Mouse (Mus musculus) MN1 (cell line): ENCODE data around the gene Susd1.

Experiments used
- DNase-seq: peaks from one replicate; pipeline ENCODE4 v3.0.0-alpha.2; 2016; ENCODE audit warnings: low spot score

Susd1 gene

DNA sequence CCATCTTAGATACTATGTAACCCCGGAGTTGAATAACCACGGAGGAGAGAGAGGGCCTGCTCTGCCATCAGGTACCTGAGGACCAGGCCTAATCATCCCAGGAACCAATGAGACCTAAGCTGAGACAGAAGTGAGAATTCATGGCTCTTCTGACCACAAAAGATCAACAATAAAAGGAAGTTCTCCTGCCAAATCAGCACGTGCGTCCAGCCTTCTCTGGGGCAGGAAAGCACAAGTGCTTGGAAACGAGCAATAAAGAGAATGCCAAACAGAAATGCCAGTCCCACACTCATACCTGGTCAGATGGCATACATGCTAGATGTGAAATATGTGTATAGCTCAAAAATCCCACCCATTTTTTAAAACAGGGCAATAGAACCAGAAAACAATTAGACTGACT, 58.6 kb downstream of the Susd1 start:
- no peak for DNase-seq

GRCm38 (mm10) chr4:59378631-59379030, 59.8 kb downstream of the Susd1 start:
- no peak for DNase-seq

DNA sequence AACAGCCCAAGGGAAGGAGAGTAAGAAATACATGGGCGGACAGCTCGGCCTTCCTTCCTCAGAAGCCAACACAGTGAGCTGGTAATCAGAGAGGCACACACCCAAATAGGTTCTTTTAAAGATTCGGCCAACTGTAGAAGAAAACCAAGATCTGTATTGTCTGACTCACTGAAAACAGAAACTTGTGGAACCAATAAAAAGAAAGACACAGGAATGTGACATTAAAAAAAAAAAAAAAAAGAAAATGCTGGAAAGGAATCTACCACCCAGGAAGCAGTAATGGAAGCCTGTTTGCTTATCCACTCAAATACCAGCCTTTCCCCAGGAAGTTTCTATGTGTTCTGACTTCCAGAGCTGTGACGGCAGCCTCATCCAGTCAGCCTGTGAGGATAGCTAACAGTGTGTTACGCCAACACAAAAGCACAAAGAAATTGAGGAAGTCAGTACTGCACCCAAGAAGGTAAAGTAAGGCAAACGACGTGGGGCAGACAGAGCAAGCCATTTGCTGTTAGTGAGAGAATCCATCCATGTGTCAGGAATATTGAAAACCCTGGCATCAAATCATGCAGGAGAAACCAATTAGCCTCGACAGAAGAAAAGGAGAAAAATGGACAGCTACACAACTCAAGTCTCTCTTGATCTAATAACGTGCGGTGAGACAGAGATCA, 64.0 kb downstream of the Susd1 start:
- no peak for DNase-seq

GRCm38 (mm10) chr4:59372546-59373157, 65.8 kb downstream of the Susd1 start:
- DNase-seq: peak; percentile 22

GRCm38 (mm10) chr4:59371910-59372309, 66.5 kb downstream of the Susd1 start:
- DNase-seq: no peak

- no peak for DNase-seq
Observed at GRCm38 (mm10) chr4:59369941-59370340, 68.5 kb downstream of the Susd1 start.

DNA sequence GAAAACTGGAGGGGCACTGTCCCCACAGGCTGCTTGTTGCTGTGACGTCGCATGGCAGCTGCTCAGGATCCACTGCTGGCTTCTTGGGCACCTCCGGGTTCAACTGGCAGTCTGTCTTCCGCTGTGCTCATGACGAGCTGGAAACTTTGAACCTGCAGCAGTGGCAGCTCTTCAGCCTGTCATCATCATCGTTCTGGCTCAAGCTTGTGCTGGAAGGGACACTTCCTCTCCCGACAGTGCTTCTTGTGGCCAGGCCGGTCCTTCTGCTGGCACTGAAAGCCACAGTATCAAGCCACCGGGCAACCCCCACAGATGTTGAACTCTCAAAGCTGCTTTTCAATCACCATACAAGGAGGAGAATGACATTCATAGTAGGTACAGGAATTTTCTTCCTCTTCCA, 70.3 kb downstream of the Susd1 start:
- DNase-seq: no peak

DNA sequence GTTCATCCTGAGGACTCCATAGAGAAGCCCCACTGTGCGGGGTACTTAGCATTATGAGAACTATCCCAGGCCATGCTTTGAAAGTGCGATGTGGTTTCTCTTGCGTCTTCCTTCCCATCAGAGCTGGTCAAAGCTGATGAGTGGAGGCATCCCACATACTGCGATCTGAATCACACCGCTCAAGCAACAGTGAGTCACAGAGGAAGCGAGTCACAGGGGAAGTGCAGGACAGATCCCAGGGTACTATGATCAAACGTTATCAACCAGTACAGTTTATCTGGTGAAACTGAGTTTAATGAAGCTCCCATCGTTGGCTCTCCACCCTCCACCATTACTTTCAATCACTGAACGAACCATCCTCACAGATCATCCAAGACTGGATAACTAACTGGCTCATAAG, 72.2 kb downstream of the Susd1 start:
- DNase-seq: no peak

- no peak for DNase-seq
Observed at GRCm38 (mm10) chr4:59365571-59365970, 72.9 kb downstream of the Susd1 start.

- no peak for DNase-seq
Observed at GRCm38 (mm10) chr4:59364229-59365173, 73.9 kb downstream of the Susd1 start.

DNA sequence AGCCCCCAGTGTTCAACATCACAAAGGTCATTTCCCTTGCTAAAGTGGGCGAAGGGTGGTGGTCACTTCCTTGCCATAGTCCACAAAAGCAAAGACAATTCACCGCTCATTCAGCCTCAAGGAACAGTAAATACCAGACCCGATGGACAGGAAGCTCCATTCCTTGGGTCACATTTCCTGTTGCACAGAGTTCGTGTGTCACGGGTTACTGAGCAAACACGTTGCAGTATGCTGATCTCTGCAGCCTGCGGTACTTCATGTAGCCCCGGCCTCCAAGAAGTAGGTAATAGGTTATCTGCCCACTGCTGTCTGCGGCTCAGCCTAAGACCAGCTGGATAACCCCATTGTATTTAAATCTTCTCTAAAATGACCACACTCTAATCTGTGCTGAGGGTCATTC, 75.4 kb downstream of the Susd1 start:
- no peak for DNase-seq

- peak; percentile 55 for DNase-seq
Observed at GRCm38 (mm10) chr4:59360704-59361103, 77.7 kb downstream of the Susd1 start.

DNA sequence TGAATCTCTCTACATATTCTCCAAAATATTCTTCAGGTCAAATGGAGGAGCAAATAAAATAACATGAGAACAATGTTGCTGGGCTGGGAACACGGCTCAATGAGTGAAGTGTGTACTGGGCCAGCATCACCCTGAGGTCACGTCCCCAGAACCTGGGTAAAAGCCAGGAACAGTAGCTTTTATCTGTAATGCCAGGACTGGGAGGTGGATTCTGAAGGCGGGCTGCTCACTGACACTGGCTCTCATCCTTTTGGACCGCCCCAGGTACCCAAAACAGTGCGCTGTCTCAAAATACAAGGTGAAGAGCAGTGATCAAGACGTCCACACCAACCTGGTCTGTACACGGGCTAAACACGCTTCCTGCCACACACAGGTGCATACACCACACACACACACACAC, 78.5 kb downstream of the Susd1 start:
- no peak for DNase-seq

DNA sequence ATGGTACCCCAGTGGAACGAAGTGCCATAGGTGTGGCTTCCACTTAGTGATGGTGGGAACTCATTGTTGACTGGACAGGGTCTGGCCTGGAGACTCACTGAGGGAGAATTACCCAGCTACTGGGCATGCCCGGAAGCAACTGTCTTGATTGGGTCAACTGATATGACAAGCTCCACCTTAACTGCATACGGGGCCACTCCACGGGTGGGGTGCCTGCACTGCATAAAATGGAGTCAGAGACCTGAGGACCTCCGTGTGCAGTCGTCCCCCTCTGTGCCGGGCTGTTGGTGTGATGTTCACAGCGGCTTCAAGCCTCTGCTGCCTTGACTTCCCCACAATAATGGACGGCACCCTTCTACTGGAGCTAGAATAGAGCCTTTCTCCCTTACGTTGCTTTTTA, 79.5 kb downstream of the Susd1 start:
- DNase-seq: no peak

DNA sequence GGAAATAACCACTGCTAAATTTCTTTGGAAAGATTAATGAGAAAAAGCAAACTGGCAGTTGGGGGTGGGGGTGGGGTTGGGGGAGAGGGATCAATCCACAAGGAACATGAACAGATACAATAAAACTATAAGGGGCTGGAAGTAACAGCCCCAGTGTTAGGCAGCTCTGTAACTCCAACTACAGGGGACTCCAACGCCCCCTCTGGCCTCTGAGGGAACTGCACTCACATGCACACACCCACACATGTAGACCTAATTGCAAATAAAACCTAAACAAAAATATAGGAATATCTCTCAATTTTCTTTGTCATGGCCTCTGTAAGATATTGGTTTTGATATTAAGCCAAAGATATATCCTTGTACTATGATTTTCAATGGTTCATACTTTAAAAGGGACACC, 83.0 kb downstream of the Susd1 start:
- DNase-seq: no peak

DNA sequence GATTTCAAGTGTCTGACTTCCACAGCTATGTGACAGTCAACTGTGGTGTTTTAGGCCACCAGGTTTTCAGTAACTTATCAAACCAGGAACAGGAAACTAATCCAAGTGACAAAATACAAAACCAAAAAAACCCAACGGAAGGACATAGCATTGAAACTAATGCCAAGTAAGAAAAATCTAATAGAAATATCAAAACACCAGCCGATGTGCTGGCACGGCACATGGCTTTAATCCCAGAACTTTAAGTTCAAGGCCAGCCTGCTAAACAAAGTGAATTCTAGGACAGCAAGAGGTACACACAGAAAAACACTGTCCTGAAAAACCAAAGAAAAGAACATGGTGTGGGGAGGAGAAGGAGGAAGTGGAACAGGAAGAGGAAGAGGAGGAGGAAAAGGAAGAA, 83.8 kb downstream of the Susd1 start:
- no peak for DNase-seq

DNA sequence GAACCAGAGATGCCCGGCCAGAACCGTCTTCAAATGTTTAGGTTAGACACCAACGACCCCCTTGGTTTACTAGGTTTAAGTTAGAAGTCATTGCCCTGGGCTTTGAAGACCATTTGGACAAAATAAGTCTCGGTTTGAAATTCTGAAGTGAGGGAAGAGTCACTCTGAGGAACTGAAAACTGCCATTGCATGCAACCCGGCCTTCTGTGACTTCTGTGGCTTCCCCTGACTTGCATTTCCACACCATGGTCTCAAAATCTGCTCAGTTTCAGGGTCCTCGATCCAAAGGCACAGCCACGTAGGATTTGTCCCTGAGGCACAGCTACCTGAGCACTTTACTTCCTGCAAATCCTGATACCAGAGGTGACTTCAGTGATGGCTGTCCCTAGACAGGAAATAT, 86.5 kb downstream of the Susd1 start:
- DNase-seq: no peak

DNA sequence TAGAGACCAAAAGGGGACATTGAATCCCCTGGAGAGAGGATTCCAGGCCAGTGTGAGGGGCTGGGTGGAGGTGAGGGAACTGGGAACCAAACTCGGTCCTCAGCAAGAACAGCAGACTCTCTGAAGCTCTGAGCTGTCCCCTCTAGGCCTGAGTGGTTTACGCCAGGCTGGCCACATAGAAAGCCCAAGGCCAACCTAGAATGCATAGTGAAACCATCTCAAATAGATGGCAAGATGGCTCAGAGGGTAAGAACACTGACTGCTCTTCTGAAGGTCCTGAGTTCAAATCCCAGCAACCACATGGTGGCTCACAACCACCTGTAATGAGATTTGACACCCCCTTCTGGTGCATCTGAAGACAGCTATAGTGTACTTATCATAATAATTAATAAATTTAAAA, 88.1 kb downstream of the Susd1 start:
- no peak for DNase-seq

DNA sequence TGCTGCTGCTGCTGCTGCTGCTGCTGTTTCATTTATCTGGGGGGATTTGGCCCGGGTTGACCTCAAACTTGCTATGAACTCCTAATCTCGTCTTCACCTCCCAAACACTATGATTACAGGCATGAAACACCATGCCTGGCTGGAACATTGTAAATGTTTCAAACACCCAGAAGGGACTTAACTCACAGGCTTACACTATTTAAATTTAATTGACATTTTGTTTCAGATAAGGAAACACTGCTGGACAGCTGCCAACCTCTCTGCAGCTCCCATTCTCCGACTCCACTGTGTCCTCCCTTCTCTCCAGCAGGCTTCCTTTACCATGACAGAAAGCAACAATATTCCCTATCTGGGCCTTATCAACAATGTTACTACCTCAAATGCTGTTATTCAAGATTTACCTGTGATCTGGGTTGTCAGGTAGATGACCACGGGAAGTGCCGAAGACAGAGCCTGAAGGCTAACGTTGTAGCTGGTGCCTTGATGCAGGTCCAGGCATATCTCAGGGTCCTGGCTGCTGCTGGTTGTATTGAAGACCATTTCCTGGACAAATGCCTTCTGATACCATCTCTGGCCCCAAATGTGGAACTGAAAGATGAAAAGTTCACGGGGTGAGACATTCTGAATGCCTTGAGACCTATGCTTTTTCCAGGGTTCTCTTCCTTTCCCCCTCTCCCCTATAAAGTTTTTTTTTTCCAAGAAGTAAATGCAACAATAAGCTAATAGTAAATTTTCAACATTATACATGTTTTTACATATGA, 88.8 kb downstream of the Susd1 start:
- DNase-seq: peak; percentile 58

GRCm38 (mm10) chr4:59340714-59341113, 97.7 kb downstream of the Susd1 start:
- peak; percentile 83 for DNase-seq

DNA sequence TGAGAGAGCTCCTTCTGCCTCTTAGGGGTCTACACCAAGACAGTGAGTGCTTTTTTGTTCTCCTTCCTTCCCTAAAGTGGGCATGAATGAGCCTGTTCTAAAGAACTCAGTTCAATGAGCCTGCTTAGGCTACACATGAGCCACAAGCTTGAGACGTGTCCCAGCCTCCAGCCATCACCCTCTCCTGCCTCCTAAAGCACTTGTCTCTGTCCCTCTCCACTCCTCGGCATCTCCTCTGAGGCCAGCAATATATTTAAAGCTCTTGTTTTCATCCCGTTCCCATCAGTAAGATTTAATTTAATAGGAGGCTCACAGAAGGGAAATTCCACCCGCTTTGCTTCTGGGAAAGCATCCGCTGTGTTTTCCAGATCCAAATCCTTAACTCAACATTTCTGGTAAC, 98.4 kb downstream of the Susd1 start:
- peak; percentile 17 for DNase-seq

DNA sequence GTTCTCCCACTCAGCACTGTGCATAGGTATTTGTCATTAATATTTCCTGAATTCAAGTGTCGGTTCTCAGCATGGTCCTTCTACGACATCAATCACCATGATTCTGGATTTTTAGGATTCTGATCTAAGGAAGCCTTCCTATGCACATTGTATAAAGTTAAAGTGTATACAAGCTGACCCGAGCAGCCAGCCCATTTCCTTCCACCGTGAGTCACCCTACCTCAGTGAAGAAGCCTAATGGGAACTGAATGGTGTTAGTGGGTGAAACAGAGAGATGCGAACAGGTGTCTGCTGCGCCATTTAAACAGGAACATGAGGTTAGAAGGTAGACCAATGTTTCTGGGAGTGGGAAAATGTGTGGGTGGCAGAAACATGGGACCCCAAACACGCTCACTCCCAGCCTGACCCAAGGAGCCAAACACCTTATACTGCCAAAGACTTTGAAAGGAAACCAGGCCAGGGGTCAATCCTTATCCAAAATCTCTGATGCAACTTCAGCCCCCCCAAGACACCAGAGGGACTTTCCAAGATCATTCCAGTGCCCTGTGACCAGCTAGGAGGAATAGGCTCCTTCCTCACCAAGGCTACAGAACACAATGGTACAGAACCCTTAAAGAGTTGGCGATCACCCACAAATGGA, 99.4 kb downstream of the Susd1 start:
- no peak for DNase-seq
